Comparison of ENCODE assay signal across 13 mouse cellular contexts in the genomic region with DNA sequence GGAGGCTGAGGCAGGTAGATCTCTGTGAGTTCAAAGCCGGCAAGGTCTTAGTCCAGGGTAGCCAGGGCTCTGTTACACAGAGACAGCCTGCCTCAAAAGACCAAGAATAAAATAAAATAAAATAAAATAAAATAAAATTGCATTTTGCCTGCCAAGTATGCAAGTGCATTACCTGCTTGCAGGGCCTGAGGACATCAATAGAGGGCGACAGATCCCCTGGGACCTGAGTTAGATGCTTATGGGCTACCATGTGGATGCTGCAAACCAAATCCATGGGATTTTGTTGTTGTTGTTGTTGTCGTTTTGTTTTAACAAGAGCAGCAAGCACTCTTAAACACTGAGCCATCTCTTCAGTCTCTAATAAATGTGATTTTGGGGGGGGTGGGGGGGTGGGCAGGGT. TPM values are rescaled to one million over a fixed set of nuclear protein-coding genes. Genes with fewer than 3 reads are reported as not detected.
DNase-seq lines count a peak whose midpoint lies in the region; ATAC-seq and TF ChIP-seq lines count a peak whose summit lies in the region.
"Had no signal": no experiment of that assay in that cellular context is flagged by ENCODE, and none has a peak within 500 bp of the region (broad histone marks: within the 10 kb centered on the region; RNA-seq: fewer than 3 reads in every experiment).

No protein-coding gene starts in this region.

- no peaks in the 10 kb centered on the region for H3K36me3 ChIP-seq in kidney, adult 2 months (ENCODE audit: control insufficient read depth, insufficient read depth, low read length)
- no peaks in the 10 kb centered on the region for H3K36me3 ChIP-seq in midbrain, postnatal 0 days (ENCODE audit: insufficient read depth, low read length)
- H3K36me3 ChIP-seq in midbrain, embryonic 15.5 days (replicated peaks) = no peaks in the 10 kb centered on the region
- no peaks in the 10 kb centered on the region for H3K36me3 ChIP-seq in G1E (replicated peaks)
- H3K36me3 ChIP-seq in stomach, postnatal 0 days (ENCODE audit: control insufficient read depth, insufficient read depth, low read length) = no peaks in the 10 kb centered on the region
- H3K36me3 ChIP-seq: heart, embryonic 15.5 days; liver, embryonic 13.5 days had no signal

- H3K9ac ChIP-seq in midbrain, postnatal 0 days (replicated peaks; ENCODE audit: low read length, poor library complexity, severe bottlenecking) = no peak overlapping the region
- no peak overlapping the region for H3K9ac ChIP-seq in midbrain, embryonic 15.5 days
- H3K9ac ChIP-seq in stomach, postnatal 0 days (ENCODE audit: low read length) = no peak overlapping the region
- H3K9ac ChIP-seq: heart, embryonic 15.5 days; hindbrain, embryonic 14.5 days; liver, embryonic 13.5 days had no signal

- TF ChIP-seq CTCF in kidney, adult 2 months (conservative IDR thresholded peaks at IDR 0.05; ENCODE audit: insufficient read depth, insufficient read length, low read depth, low read length) = peak; percentile 52
- TF ChIP-seq CTCF in midbrain, postnatal 0 days (IDR thresholded peaks at IDR 0.05) = peak; percentile 18; the same call in 1 of the 2 replicates
- TF ChIP-seq CTCF in G1E (IDR thresholded peaks at IDR 0.05; ENCODE audit: low read depth, low read length) = no peak
- TF ChIP-seq CTCF in stomach, postnatal 0 days (IDR thresholded peaks at IDR 0.05; ENCODE audit: low read depth) = peak; percentile 46

- DNase-seq in kidney, adult 2 months = no peak
- DNase-seq in kidney, postnatal 10 days = no peak
- DNase-seq in midbrain, postnatal 0 days (ENCODE audit: low spot score) = no peak
- DNase-seq in G1E (ENCODE audit: low spot score) = no peak
- DNase-seq in stomach, postnatal 0 days (ENCODE audit: low spot score) = no peak
- DNase-seq in kidney, adult 11 months = no peak
- DNase-seq: adrenal gland, adult 8-10 months; embryo, embryonic 11 days; gastrocnemius, postnatal 10 days; liver, embryonic 13.5 days had no signal

- ATAC-seq in midbrain, postnatal 0 days (ENCODE audit: low FRiP score) = no peak
- no peak for ATAC-seq in midbrain, embryonic 15.5 days (replicated peaks)
- no peak for ATAC-seq in G1E (ENCODE audit: extremely low read depth, insufficient number of reproducible peaks, low FRiP score, poor library complexity, severe bottlenecking)
- no peak for ATAC-seq in stomach, postnatal 0 days (ENCODE audit: low FRiP score, low TSS enrichment)

- no peaks in the 10 kb centered on the region for H3K9me3 ChIP-seq in midbrain, postnatal 0 days (ENCODE audit: low read length)
- no peaks in the 10 kb centered on the region for H3K9me3 ChIP-seq in midbrain, embryonic 15.5 days
- peaks cover 14% of the 10 kb centered on the region for H3K9me3 ChIP-seq in G1E (replicated peaks)
- no peaks in the 10 kb centered on the region for H3K9me3 ChIP-seq in stomach, postnatal 0 days (ENCODE audit: control insufficient read depth, low read length)
- H3K9me3 ChIP-seq: heart, embryonic 15.5 days; liver, embryonic 13.5 days had no signal

- no peak for TF ChIP-seq POLR2A in kidney, adult 2 months (IDR thresholded peaks at IDR 0.05; ENCODE audit: low read depth, low read length)

- H3K27ac ChIP-seq in kidney, adult 2 months (ENCODE audit: insufficient read depth, low read depth, low read length) = no peak overlapping the region
- H3K27ac ChIP-seq in midbrain, postnatal 0 days (ENCODE audit: low read depth, low read length) = no peak overlapping the region
- H3K27ac ChIP-seq in midbrain, embryonic 15.5 days = no peak overlapping the region
- no peak overlapping the region for H3K27ac ChIP-seq in stomach, postnatal 0 days (replicated peaks)
- H3K27ac ChIP-seq: heart, embryonic 15.5 days; hindbrain, embryonic 14.5 days had no signal

- 0 out of 2 replicates have a peak, but pooled peaks cover 1% of the 10 kb centered on the region for H3K27me3 ChIP-seq in kidney, adult 2 months (replicated peaks; ENCODE audit: control insufficient read depth, insufficient read depth, low read length)
- H3K27me3 ChIP-seq in midbrain, postnatal 0 days (ENCODE audit: insufficient read depth, low read length) = no peaks in the 10 kb centered on the region; the same call in 1 of the 2 replicates
- H3K27me3 ChIP-seq in midbrain, embryonic 15.5 days (replicated peaks) = peaks cover 18% of the 10 kb centered on the region
- peaks cover 30% of the 10 kb centered on the region for H3K27me3 ChIP-seq in G1E (ENCODE audit: insufficient read depth, low read length)
- no peaks in the 10 kb centered on the region for H3K27me3 ChIP-seq in stomach, postnatal 0 days (ENCODE audit: control insufficient read depth, insufficient read depth, low read length)

- H3K4me1 ChIP-seq in kidney, adult 2 months (ENCODE audit: control insufficient read depth, insufficient read depth, low read length) = peaks cover 9% of the 10 kb centered on the region
- H3K4me1 ChIP-seq in midbrain, postnatal 0 days (ENCODE audit: insufficient read depth, low read length) = no peaks in the 10 kb centered on the region
- peaks cover 23% of the 10 kb centered on the region for H3K4me1 ChIP-seq in midbrain, embryonic 15.5 days
- H3K4me1 ChIP-seq in G1E (ENCODE audit: insufficient read depth, low read depth, low read length) = peaks cover 61% of the 10 kb centered on the region
- peaks cover 4% of the 10 kb centered on the region for H3K4me1 ChIP-seq in stomach, postnatal 0 days (replicated peaks; ENCODE audit: control insufficient read depth, insufficient read depth)

- H3K4me3 ChIP-seq in kidney, adult 2 months (ENCODE audit: insufficient read depth, low read depth, low read length) = no peak overlapping the region
- no peak overlapping the region for H3K4me3 ChIP-seq in midbrain, postnatal 0 days (ENCODE audit: low read depth, low read length)
- H3K4me3 ChIP-seq in midbrain, embryonic 15.5 days = no peak overlapping the region
- H3K4me3 ChIP-seq in G1E (ENCODE audit: low read depth, low read length) = peak overlapping the region; percentile 38; the same call in 1 of the 2 replicates
- no peak overlapping the region for H3K4me3 ChIP-seq in stomach, postnatal 0 days (ENCODE audit: low read depth, low read length)
- H3K4me3 ChIP-seq: heart, embryonic 15.5 days; liver, embryonic 13.5 days had no signal

- 43% methylated on average over 3 of the region's 3 CpGs for WGBS in kidney, adult 2 months
- 32% methylated on average over 3 of the region's 3 CpGs for whole genome bisulfite sequencing in midbrain, postnatal 0 days
- WGBS in midbrain, embryonic 15.5 days = 36% methylated on average over 3 of the region's 3 CpGs
- 41% methylated on average over 3 of the region's 3 CpGs for WGBS in stomach, postnatal 0 days

- no peak overlapping the region for H3K4me2 ChIP-seq in midbrain, postnatal 0 days (ENCODE audit: low read depth, low read length, poor library complexity, severe bottlenecking)
- no peak overlapping the region for H3K4me2 ChIP-seq in midbrain, embryonic 15.5 days
- H3K4me2 ChIP-seq in stomach, postnatal 0 days (replicated peaks; ENCODE audit: low read depth) = no peak overlapping the region
- H3K4me2 ChIP-seq: heart, embryonic 15.5 days; hindbrain, embryonic 14.5 days; liver, embryonic 13.5 days had no signal

- TF ChIP-seq EP300 in stomach, postnatal 0 days (optimal IDR thresholded peaks at IDR 0.05) = no peak

RNA-seq across cellular contexts. Expression of a gene that starts 3.3 kb away (rescaled TPM):
- 60.5 and 71.7 TPM in 2 replicates for polyA plus RNA-seq in kidney, adult 2 months (2012; rRNA removed)
- total RNA-seq in midbrain, postnatal 0 days (2014; rRNA removed) = 5.0 and 8.4 TPM in 2 replicates
- 3.4 and 4.2 TPM in 2 replicates for polyA plus RNA-seq in midbrain, postnatal 0 days (2015; fragmentation: Nextera tagmentation; extraction: Ambion mirVana)
- 5.6 and 6.4 TPM in 2 replicates for polyA plus RNA-seq in midbrain, embryonic 15.5 days (2015; fragmentation: Nextera tagmentation; extraction: Ambion mirVana)
- total RNA-seq in G1E (2014; fragmentation: Nextera tagmentation) (1.4 and 1.6 TPM in 2 replicates), G1E (2017) (0.23 TPM in 1 of 2 replicates, not detected in the other)
- polyA plus RNA-seq in G1E (2012) = 0.04 TPM in 1 of 2 replicates, not detected in the other
- polyA plus RNA-seq in stomach, postnatal 0 days (2015; fragmentation: Nextera tagmentation; extraction: Ambion mirVana) = 1.4 and 1.7 TPM in 2 replicates

RNA-seq across cellular contexts. Expression of a gene that starts 10.5 kb away (rescaled TPM):
- polyA plus RNA-seq in kidney, adult 2 months (2012; rRNA removed) = 465 and 575 TPM in 2 replicates
- 452 and 486 TPM in 2 replicates for total RNA-seq in midbrain, postnatal 0 days (2014; rRNA removed)
- 1,054 and 1,096 TPM in 2 replicates for polyA plus RNA-seq in midbrain, postnatal 0 days (2015; fragmentation: Nextera tagmentation; extraction: Ambion mirVana)
- 1,022 and 1,040 TPM in 2 replicates for polyA plus RNA-seq in midbrain, embryonic 15.5 days (2015; fragmentation: Nextera tagmentation; extraction: Ambion mirVana)
- total RNA-seq in G1E (2014; fragmentation: Nextera tagmentation) (1,285 and 1,536 TPM in 2 replicates), G1E (2017) (763 and 764 TPM in 2 replicates)
- 2,879 and 2,909 TPM in 2 replicates for polyA plus RNA-seq in G1E (2012)
- polyA plus RNA-seq in stomach, postnatal 0 days (2015; fragmentation: Nextera tagmentation; extraction: Ambion mirVana) = 1,169 and 1,205 TPM in 2 replicates

RNA-seq across cellular contexts. Expression of a gene that starts 15.7 kb away (rescaled TPM):
- 74.2 and 78.6 TPM in 2 replicates for polyA plus RNA-seq in kidney, adult 2 months (2012; rRNA removed)
- total RNA-seq in midbrain, postnatal 0 days (2014; rRNA removed) = 8.8 and 9.0 TPM in 2 replicates
- polyA plus RNA-seq in midbrain, postnatal 0 days (2015; fragmentation: Nextera tagmentation; extraction: Ambion mirVana) = 3.4 and 4.0 TPM in 2 replicates
- polyA plus RNA-seq in midbrain, embryonic 15.5 days (2015; fragmentation: Nextera tagmentation; extraction: Ambion mirVana) = 3.3 TPM in 2 replicates
- total RNA-seq in G1E (2014; fragmentation: Nextera tagmentation) = 0.39 and 10.6 TPM in 2 replicates
- 0.06 and 0.16 TPM in 2 replicates for total RNA-seq in G1E (2017)
- polyA plus RNA-seq in G1E (2012) = 0.16 TPM in 1 of 2 replicates, not detected in the other
- 36.4 and 40.5 TPM in 2 replicates for polyA plus RNA-seq in stomach, postnatal 0 days (2015; fragmentation: Nextera tagmentation; extraction: Ambion mirVana)

RNA-seq across cellular contexts. Expression of a gene that starts 18.6 kb away (rescaled TPM):
- 72.9 and 75.5 TPM in 2 replicates for polyA plus RNA-seq in kidney, adult 2 months (2012; rRNA removed)
- total RNA-seq in midbrain, postnatal 0 days (2014; rRNA removed) = 45.8 and 47.6 TPM in 2 replicates
- 60.3 and 64.3 TPM in 2 replicates for polyA plus RNA-seq in midbrain, postnatal 0 days (2015; fragmentation: Nextera tagmentation; extraction: Ambion mirVana)
- polyA plus RNA-seq in midbrain, embryonic 15.5 days (2015; fragmentation: Nextera tagmentation; extraction: Ambion mirVana) = 77.6 and 86.6 TPM in 2 replicates
- total RNA-seq in G1E (2014; fragmentation: Nextera tagmentation) (305 and 344 TPM in 2 replicates), G1E (2017) (44.9 and 45.8 TPM in 2 replicates)
- 203 and 216 TPM in 2 replicates for polyA plus RNA-seq in G1E (2012)
- 40.6 and 43.3 TPM in 2 replicates for polyA plus RNA-seq in stomach, postnatal 0 days (2015; fragmentation: Nextera tagmentation; extraction: Ambion mirVana)

RNA-seq across cellular contexts. Expression of a gene that starts 31.4 kb away (rescaled TPM):
- 72.0 and 80.1 TPM in 2 replicates for polyA plus RNA-seq in kidney, adult 2 months (2012; rRNA removed)
- 112 and 118 TPM in 2 replicates for total RNA-seq in midbrain, postnatal 0 days (2014; rRNA removed)
- polyA plus RNA-seq in midbrain, postnatal 0 days (2015; fragmentation: Nextera tagmentation; extraction: Ambion mirVana) = 15.2 and 16.7 TPM in 2 replicates
- polyA plus RNA-seq in midbrain, embryonic 15.5 days (2015; fragmentation: Nextera tagmentation; extraction: Ambion mirVana) = 23.2 and 24.2 TPM in 2 replicates
- total RNA-seq in G1E (2014; fragmentation: Nextera tagmentation) (25.7 and 39.6 TPM in 2 replicates), G1E (2017) (27.2 and 30.2 TPM in 2 replicates)
- 87.0 and 110 TPM in 2 replicates for polyA plus RNA-seq in G1E (2012)
- polyA plus RNA-seq in stomach, postnatal 0 days (2015; fragmentation: Nextera tagmentation; extraction: Ambion mirVana) = 2.3 and 3.9 TPM in 2 replicates
